Mouse (Mus musculus): ENCODE measurements around the gene Gpr180. TPM values are rescaled to one million over a fixed set of nuclear protein-coding genes. Genes with fewer than 3 reads are reported as not detected.

The Gpr180 gene
- total and polyA plus RNA-seq, 2 experiments, result 28.0 to 32.7 TPM

GRCm38 (mm10) chr14:118175071-118175693, 38.2 kb downstream of the Gpr180 start:
- DNase-seq (ENCODE audit: extremely low read depth, low read depth, low spot score), result no peak
- no peak overlapping the region for H3K27ac ChIP-seq (replicated peaks; ENCODE audit: insufficient read depth, low read depth, low read length)
- H3K79me2 ChIP-seq (ENCODE audit: control insufficient read depth, insufficient read depth, low read length), result no peaks in the 10 kb centered on the region
- no peaks in the 10 kb centered on the region for H3K27me3 ChIP-seq (ENCODE audit: control insufficient read depth, insufficient read depth, low read length)
- no peaks in the 10 kb centered on the region for H3K36me3 ChIP-seq (ENCODE audit: control insufficient read depth, insufficient read depth, low read length)
- no peak overlapping the region for H3K4me3 ChIP-seq (ENCODE audit: insufficient read depth, low read depth, low read length)
- H3K9ac ChIP-seq (ENCODE audit: low read depth, low read length), result no peak overlapping the region
- no peaks in the 10 kb centered on the region for H3K4me1 ChIP-seq (ENCODE audit: control insufficient read depth, insufficient read depth, low read length)
- WGBS, result 89% methylated on average over 30 of the region's 30 CpGs
- TF ChIP-seq CTCF (IDR thresholded peaks at IDR 0.05; ENCODE audit: low read depth, low read length) (no peak), POLR2A (IDR thresholded peaks at IDR 0.05; ENCODE audit: extremely low read depth, insufficient read depth, low read length) (no peak)

GRCm38 (mm10) chr14:118175694-118176085, 38.7 kb downstream of the Gpr180 start:
- WGBS, result 63% methylated on average over 12 of the region's 12 CpGs

GRCm38 (mm10) chr14:118179251-118179650, 42.3 kb downstream of the Gpr180 start:
- H3K27me3 ChIP-seq (ENCODE audit: control insufficient read depth, insufficient read depth, low read length), result no peaks in the 10 kb centered on the region
- 16% methylated on average over 1 of the region's 1 CpGs for WGBS
- TF ChIP-seq CTCF (IDR thresholded peaks at IDR 0.05; ENCODE audit: low read depth, low read length) (no peak), POLR2A (IDR thresholded peaks at IDR 0.05; ENCODE audit: extremely low read depth, insufficient read depth, low read length) (no peak)

More at GRCm38 (mm10) chr14:118175694-118176085, 38.7 kb downstream of the Gpr180 start:
- Histone ChIP-seq H3K79me2 (ENCODE audit: control insufficient read depth, insufficient read depth, low read length) (no peaks in the 10 kb centered on the region), H3K36me3 (ENCODE audit: control insufficient read depth, insufficient read depth, low read length) (no peaks in the 10 kb centered on the region), H3K4me1 (ENCODE audit: control insufficient read depth, insufficient read depth, low read length) (no peaks in the 10 kb centered on the region), H3K27ac (replicated peaks; ENCODE audit: insufficient read depth, low read depth, low read length) (no peak overlapping the region), H3K9ac (ENCODE audit: low read depth, low read length) (no peak overlapping the region), H3K27me3 (ENCODE audit: control insufficient read depth, insufficient read depth, low read length) (no peaks in the 10 kb centered on the region), H3K4me3 (ENCODE audit: insufficient read depth, low read depth, low read length) (no peak overlapping the region)
- no peak for DNase-seq (ENCODE audit: extremely low read depth, low read depth, low spot score)
- TF ChIP-seq POLR2A (IDR thresholded peaks at IDR 0.05; ENCODE audit: extremely low read depth, insufficient read depth, low read length) (no peak), CTCF (IDR thresholded peaks at IDR 0.05; ENCODE audit: low read depth, low read length) (no peak)

GRCm38 (mm10) chr14:118179701-118180100, 42.7 kb downstream of the Gpr180 start:
- no peak for TF ChIP-seq CTCF (IDR thresholded peaks at IDR 0.05; ENCODE audit: low read depth, low read length)
- TF ChIP-seq POLR2A (IDR thresholded peaks at IDR 0.05; ENCODE audit: extremely low read depth, insufficient read depth, low read length), result no peak
- H3K79me2 ChIP-seq (ENCODE audit: control insufficient read depth, insufficient read depth, low read length), result no peaks in the 10 kb centered on the region
- DNase-seq (ENCODE audit: extremely low read depth, low read depth, low spot score), result no peak
- H3K4me1 ChIP-seq (ENCODE audit: control insufficient read depth, insufficient read depth, low read length), result no peaks in the 10 kb centered on the region
- no peak overlapping the region for H3K27ac ChIP-seq (replicated peaks; ENCODE audit: insufficient read depth, low read depth, low read length)
- WGBS, result 40% methylated on average over 7 of the region's 7 CpGs
- H3K27me3 ChIP-seq (ENCODE audit: control insufficient read depth, insufficient read depth, low read length), result no peaks in the 10 kb centered on the region
- no peaks in the 10 kb centered on the region for H3K36me3 ChIP-seq (ENCODE audit: control insufficient read depth, insufficient read depth, low read length)
- H3K9ac ChIP-seq (ENCODE audit: low read depth, low read length), result no peak overlapping the region
- H3K4me3 ChIP-seq (ENCODE audit: insufficient read depth, low read depth, low read length), result peak overlapping the region; percentile 61; the same call in 1 of the 2 replicates

More at GRCm38 (mm10) chr14:118179251-118179650, 42.3 kb downstream of the Gpr180 start:
- Histone ChIP-seq H3K9ac (ENCODE audit: low read depth, low read length) (no peak overlapping the region), H3K79me2 (ENCODE audit: control insufficient read depth, insufficient read depth, low read length) (no peaks in the 10 kb centered on the region), H3K36me3 (ENCODE audit: control insufficient read depth, insufficient read depth, low read length) (no peaks in the 10 kb centered on the region), H3K27ac (replicated peaks; ENCODE audit: insufficient read depth, low read depth, low read length) (no peak overlapping the region), H3K4me3 (ENCODE audit: insufficient read depth, low read depth, low read length) (no peak overlapping the region), H3K4me1 (ENCODE audit: control insufficient read depth, insufficient read depth, low read length) (no peaks in the 10 kb centered on the region)
- no peak for DNase-seq (ENCODE audit: extremely low read depth, low read depth, low spot score)

- peak; percentile 26 for DNase-seq (ENCODE audit: extremely low read depth, low read depth, low spot score)
- Histone ChIP-seq H3K4me1 (ENCODE audit: control insufficient read depth, insufficient read depth, low read length) (no peaks in the 10 kb centered on the region), H3K27ac (replicated peaks; ENCODE audit: insufficient read depth, low read depth, low read length) (no peak overlapping the region), H3K27me3 (ENCODE audit: control insufficient read depth, insufficient read depth, low read length) (no peaks in the 10 kb centered on the region), H3K36me3 (ENCODE audit: control insufficient read depth, insufficient read depth, low read length) (no peaks in the 10 kb centered on the region), H3K9ac (ENCODE audit: low read depth, low read length) (0 out of 2 replicates have a peak overlapping the region, but pooled peaks have one; percentile 21), H3K4me3 (ENCODE audit: insufficient read depth, low read depth, low read length) (peak overlapping the region; percentile 61), H3K79me2 (ENCODE audit: control insufficient read depth, insufficient read depth, low read length) (no peaks in the 10 kb centered on the region)
- TF ChIP-seq POLR2A (IDR thresholded peaks at IDR 0.05; ENCODE audit: extremely low read depth, insufficient read depth, low read length) (no peak), CTCF (IDR thresholded peaks at IDR 0.05; ENCODE audit: low read depth, low read length) (no peak)
- under 1% methylated on average over 20 of the region's 20 CpGs for WGBS
Measured at GRCm38 (mm10) chr14:118180117-118180557, 43.2 kb downstream of the Gpr180 start.

- WGBS, result 11% methylated on average over 10 of the region's 10 CpGs
- peak overlapping the region; percentile 61 for H3K4me3 ChIP-seq (ENCODE audit: insufficient read depth, low read depth, low read length)
- peak overlapping the region; percentile 26; the same call in 1 of the 2 replicates for H3K9ac ChIP-seq (ENCODE audit: low read depth, low read length)
- H3K27ac ChIP-seq (replicated peaks; ENCODE audit: insufficient read depth, low read depth, low read length), result no peak overlapping the region
- no peaks in the 10 kb centered on the region for H3K36me3 ChIP-seq (ENCODE audit: control insufficient read depth, insufficient read depth, low read length)
- DNase-seq (ENCODE audit: extremely low read depth, low read depth, low spot score), result peak; percentile 36
- no peaks in the 10 kb centered on the region for H3K79me2 ChIP-seq (ENCODE audit: control insufficient read depth, insufficient read depth, low read length)
- TF ChIP-seq POLR2A (IDR thresholded peaks at IDR 0.05; ENCODE audit: extremely low read depth, insufficient read depth, low read length), result no peak
- no peak for TF ChIP-seq CTCF (IDR thresholded peaks at IDR 0.05; ENCODE audit: low read depth, low read length)
- H3K27me3 ChIP-seq (ENCODE audit: control insufficient read depth, insufficient read depth, low read length), result no peaks in the 10 kb centered on the region
- no peaks in the 10 kb centered on the region for H3K4me1 ChIP-seq (ENCODE audit: control insufficient read depth, insufficient read depth, low read length)
Measured at GRCm38 (mm10) chr14:118180711-118181177, 43.8 kb downstream of the Gpr180 start.

All from liver, adult 2 months (tissue).